Comparison of ENCODE assay signal across 8 mouse cellular contexts in the genomic region with DNA sequence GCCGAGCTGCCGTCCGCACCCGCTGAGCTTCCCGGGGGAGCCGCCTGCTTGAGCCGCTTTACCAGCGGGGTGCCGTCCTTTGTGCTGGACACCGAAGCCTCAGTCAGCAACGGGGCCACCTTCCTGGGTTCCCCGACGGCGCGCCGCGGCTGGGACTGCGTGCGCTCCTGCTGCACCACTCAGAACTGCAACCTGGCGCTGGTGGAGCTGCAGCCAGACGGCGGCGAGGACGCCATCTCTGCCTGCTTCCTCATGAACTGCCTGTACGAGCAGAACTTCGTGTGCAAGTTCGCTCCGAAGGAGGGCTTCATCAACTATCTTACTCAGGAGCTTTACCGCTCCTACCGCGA. TPM values are rescaled to one million over a fixed set of nuclear protein-coding genes. Genes with fewer than 3 reads are reported as not detected.
DNase-seq lines count a peak whose midpoint lies in the region; ATAC-seq and TF ChIP-seq lines count a peak whose summit lies in the region.

No protein-coding gene starts in this region.

- ATAC-seq in lung, embryonic 15.5 days (ENCODE audit: borderline replicate concordance, extremely low read depth, low FRiP score, low TSS enrichment) = peak; percentile 17; the same call in 1 of the 2 replicates
- no peak for ATAC-seq in heart, postnatal 0 days (ENCODE audit: insufficient read depth, low read depth)
- 0 out of 2 replicates have a peak, but pooled peaks have one; percentile 24 for ATAC-seq in megakaryocyte-erythroid progenitor cell, adult 5-6 weeks (replicated peaks; ENCODE audit: low FRiP score, low TSS enrichment, poor library complexity, severe bottlenecking)

- H3K4me3 ChIP-seq in lung, embryonic 15.5 days = peak overlapping the region; percentile 51
- H3K4me3 ChIP-seq in cortical plate, adult 2 months (ENCODE audit: insufficient read depth, low read length) = peak overlapping the region; percentile 7
- peak overlapping the region; percentile 54 for H3K4me3 ChIP-seq in heart, postnatal 0 days (ENCODE audit: low read depth, low read length)

- no peak for DNase-seq in lung, postnatal 36 days
- DNase-seq in heart, postnatal 0 days (ENCODE audit: low spot score) = no peak
- no peak for DNase-seq in spleen, postnatal 14 days (ENCODE audit: low spot score in 2 of 2)
- DNase-seq in left cerebral cortex, adult 18-20 months (ENCODE audit: low spot score in 2 of 2) = no peak
- no peak for DNase-seq in cerebellum, adult 18-20 months

- no peaks in the 10 kb centered on the region for H3K36me3 ChIP-seq in lung, embryonic 15.5 days
- no peaks in the 10 kb centered on the region for H3K36me3 ChIP-seq in heart, postnatal 0 days (replicated peaks; ENCODE audit: control insufficient read depth, insufficient read depth, low read length)

- H3K27ac ChIP-seq in lung, embryonic 15.5 days = peak overlapping the region; percentile 71
- H3K27ac ChIP-seq in cortical plate, adult 2 months (ENCODE audit: insufficient read depth, low read length) = no peak overlapping the region
- no peak overlapping the region for H3K27ac ChIP-seq in heart, postnatal 0 days (ENCODE audit: low read depth)

- no peak for TF ChIP-seq EP300 in heart, postnatal 0 days (IDR thresholded peaks at IDR 0.05; ENCODE audit: low read depth)

- no peak for TF ChIP-seq POLR2A in cortical plate, adult 2 months (IDR thresholded peaks at IDR 0.05; ENCODE audit: extremely low read depth, insufficient read depth, low read length)

- 2% methylated on average over 30 of the region's 31 CpGs for WGBS in lung, embryonic 15.5 days
- 3% methylated on average over 29 of the region's 31 CpGs for WGBS in heart, postnatal 0 days

- peak overlapping the region; percentile 42 for H3K9ac ChIP-seq in lung, embryonic 15.5 days
- H3K9ac ChIP-seq in heart, postnatal 0 days (replicated peaks; ENCODE audit: low read depth, low read length) = 0 out of 2 replicates have a peak overlapping the region, but pooled peaks have one; percentile 30

- no peak for TF ChIP-seq CTCF in cortical plate, adult 2 months (IDR thresholded peaks at IDR 0.05; ENCODE audit: extremely low read depth, insufficient read depth, low read length)
- TF ChIP-seq CTCF in heart, postnatal 0 days (IDR thresholded peaks at IDR 0.05; ENCODE audit: low read depth) = no peak

- peaks cover 49% of the 10 kb centered on the region for H3K27me3 ChIP-seq in lung, embryonic 15.5 days
- H3K27me3 ChIP-seq in heart, postnatal 0 days (ENCODE audit: control insufficient read depth, insufficient read depth, low read length) = peaks cover 48% of the 10 kb centered on the region

- peaks cover 11% of the 10 kb centered on the region for H3K4me1 ChIP-seq in lung, embryonic 15.5 days
- 0 out of 2 replicates have a peak, but pooled peaks cover 2% of the 10 kb centered on the region for H3K4me1 ChIP-seq in cortical plate, adult 2 months (ENCODE audit: control insufficient read depth, insufficient read depth, low read length)
- H3K4me1 ChIP-seq in heart, postnatal 0 days (ENCODE audit: control insufficient read depth, insufficient read depth) = peaks cover 7% of the 10 kb centered on the region; the same call in 1 of the 2 replicates

- H3K9me3 ChIP-seq in lung, embryonic 15.5 days = no peaks in the 10 kb centered on the region
- no peaks in the 10 kb centered on the region for H3K9me3 ChIP-seq in heart, postnatal 0 days (replicated peaks; ENCODE audit: control insufficient read depth, low read length)

- peak overlapping the region; percentile 82 for H3K4me2 ChIP-seq in lung, embryonic 15.5 days
- H3K4me2 ChIP-seq in heart, postnatal 0 days (ENCODE audit: low read depth, low read length) = peak overlapping the region; percentile 82

RNA-seq across cellular contexts. Expression of a gene that starts 0.7 kb away (rescaled TPM):
- polyA plus RNA-seq in lung, embryonic 15.5 days (2015; fragmentation: Nextera tagmentation; extraction: Ambion mirVana) = 30.6 and 31.9 TPM in 2 replicates
- polyA plus RNA-seq in cortical plate, adult 2 months (2012; rRNA removed) = 1.8 and 2.6 TPM in 2 replicates
- total RNA-seq in heart, postnatal 0 days (2014; rRNA removed; ENCODE audit: low replicate concordance) = 11.6 and 11.7 TPM in 2 replicates
- 0.14 and 0.34 TPM in 2 replicates for polyA plus RNA-seq in heart, postnatal 0 days (2015; fragmentation: Nextera tagmentation; extraction: Ambion mirVana)
- total RNA-seq in megakaryocyte-erythroid progenitor cell, adult 5-6 weeks (2014; fragmentation: Nextera tagmentation) = not detected in 2 replicates
- 0.42 TPM in 1 of 2 replicates, not detected in the other for total RNA-seq in megakaryocyte-erythroid progenitor cell, adult 5-6 weeks (2017)
- total RNA-seq in left cerebral cortex, adult 18-20 months (2021) = 1 to 10 TPM; 1.6 to 1.9 TPM

RNA-seq across cellular contexts. Expression of a gene that starts 8.1 kb away (rescaled TPM):
- 0.49 and 0.79 TPM in 2 replicates for polyA plus RNA-seq in lung, embryonic 15.5 days (2015; fragmentation: Nextera tagmentation; extraction: Ambion mirVana)
- polyA plus RNA-seq in cortical plate, adult 2 months (2012; rRNA removed) = not detected in 2 replicates
- not detected in 2 replicates for total RNA-seq in heart, postnatal 0 days (2014; rRNA removed; ENCODE audit: low replicate concordance)
- polyA plus RNA-seq in heart, postnatal 0 days (2015; fragmentation: Nextera tagmentation; extraction: Ambion mirVana) = not detected in 2 replicates
- total RNA-seq in megakaryocyte-erythroid progenitor cell, adult 5-6 weeks (2014; fragmentation: Nextera tagmentation) = not detected in 2 replicates
- not detected in 2 replicates for total RNA-seq in megakaryocyte-erythroid progenitor cell, adult 5-6 weeks (2017)
- not detected for total RNA-seq in left cerebral cortex, adult 18-20 months (2021)

RNA-seq across cellular contexts. Expression of a gene that starts 29.3 kb away (rescaled TPM):
- polyA plus RNA-seq in lung, embryonic 15.5 days (2015; fragmentation: Nextera tagmentation; extraction: Ambion mirVana) = 18.8 and 19.5 TPM in 2 replicates
- 25.8 and 25.9 TPM in 2 replicates for polyA plus RNA-seq in cortical plate, adult 2 months (2012; rRNA removed)
- total RNA-seq in heart, postnatal 0 days (2014; rRNA removed; ENCODE audit: low replicate concordance) = 8.4 and 18.7 TPM in 2 replicates
- polyA plus RNA-seq in heart, postnatal 0 days (2015; fragmentation: Nextera tagmentation; extraction: Ambion mirVana) = 8.8 and 9.1 TPM in 2 replicates
- total RNA-seq in megakaryocyte-erythroid progenitor cell, adult 5-6 weeks (2014; fragmentation: Nextera tagmentation) = 10.3 and 21.8 TPM in 2 replicates
- 39.6 and 52.1 TPM in 2 replicates for total RNA-seq in megakaryocyte-erythroid progenitor cell, adult 5-6 weeks (2017)
- total RNA-seq in left cerebral cortex, adult 18-20 months (2021) = 10 to 100 TPM; 15.9 to 17.7 TPM

RNA-seq across cellular contexts. Expression of a gene that starts 29.4 kb away (rescaled TPM):
- 42.6 and 53.4 TPM in 2 replicates for polyA plus RNA-seq in lung, embryonic 15.5 days (2015; fragmentation: Nextera tagmentation; extraction: Ambion mirVana)
- polyA plus RNA-seq in cortical plate, adult 2 months (2012; rRNA removed) = 52.9 and 68.2 TPM in 2 replicates
- 17.7 and 26.4 TPM in 2 replicates for total RNA-seq in heart, postnatal 0 days (2014; rRNA removed; ENCODE audit: low replicate concordance)
- polyA plus RNA-seq in heart, postnatal 0 days (2015; fragmentation: Nextera tagmentation; extraction: Ambion mirVana) = 26.9 and 27.3 TPM in 2 replicates
- 22.5 and 46.2 TPM in 2 replicates for total RNA-seq in megakaryocyte-erythroid progenitor cell, adult 5-6 weeks (2014; fragmentation: Nextera tagmentation)
- 29.4 and 35.9 TPM in 2 replicates for total RNA-seq in megakaryocyte-erythroid progenitor cell, adult 5-6 weeks (2017)
- total RNA-seq in left cerebral cortex, adult 18-20 months (2021) = 10 to 100 TPM; 24.2 to 37.3 TPM

RNA-seq across cellular contexts. Expression of a gene that starts 33.2 kb away (rescaled TPM):
- polyA plus RNA-seq in lung, embryonic 15.5 days (2015; fragmentation: Nextera tagmentation; extraction: Ambion mirVana) = 1.3 and 1.6 TPM in 2 replicates
- 8.3 and 8.6 TPM in 2 replicates for polyA plus RNA-seq in cortical plate, adult 2 months (2012; rRNA removed)
- 3.4 TPM in 1 of 2 replicates, not detected in the other for total RNA-seq in heart, postnatal 0 days (2014; rRNA removed; ENCODE audit: low replicate concordance)
- 0.19 TPM in 1 of 2 replicates, not detected in the other for polyA plus RNA-seq in heart, postnatal 0 days (2015; fragmentation: Nextera tagmentation; extraction: Ambion mirVana)
- not detected in 2 replicates for total RNA-seq in megakaryocyte-erythroid progenitor cell, adult 5-6 weeks (2014; fragmentation: Nextera tagmentation)
- not detected in 2 replicates for total RNA-seq in megakaryocyte-erythroid progenitor cell, adult 5-6 weeks (2017)
- 10 to 100 TPM; 11.6 to 11.8 TPM for total RNA-seq in left cerebral cortex, adult 18-20 months (2021)
